Mouse (Mus musculus): ENCODE data around the gene Cul5. TPM values are rescaled to one million over a fixed set of nuclear protein-coding genes. Genes with fewer than 3 reads are reported as not detected.

Cul5 gene
- polyA plus RNA-seq, 1 experiment from 2014 or later: 20.3 TPM

Other genes starting within 250 kb of the Cul5 start
- 5.8 and 7.4 TPM in 2 replicates for gene Atm, start 133.3 kb downstream of the Cul5 start, polyA plus RNA-seq (2016; fragmentation: Nextera tagmentation; extraction: Ambion mirVana)
- gene Npat, start 133.0 kb downstream of the Cul5 start, polyA plus RNA-seq (2016; fragmentation: Nextera tagmentation; extraction: Ambion mirVana): 12.4 and 13.8 TPM in 2 replicates
- gene Acat1, start 59.6 kb downstream of the Cul5 start, polyA plus RNA-seq (2016; fragmentation: Nextera tagmentation; extraction: Ambion mirVana): 47.9 and 49.4 TPM in 2 replicates
- gene Rab39, start 36.2 kb upstream of the Cul5 start, polyA plus RNA-seq (2016; fragmentation: Nextera tagmentation; extraction: Ambion mirVana): 0.43 and 0.51 TPM in 2 replicates
- 0.52 and 0.67 TPM in 2 replicates for gene Slc35f2, start 101.5 kb upstream of the Cul5 start, polyA plus RNA-seq (2016; fragmentation: Nextera tagmentation; extraction: Ambion mirVana)
- 0.15 and 0.49 TPM in 2 replicates for gene Sln, start 180.2 kb upstream of the Cul5 start, polyA plus RNA-seq (2016; fragmentation: Nextera tagmentation; extraction: Ambion mirVana)